Mouse (Mus musculus): ENCODE data around the gene Disp1. TPM values are rescaled to one million over a fixed set of nuclear protein-coding genes. Genes with fewer than 3 reads are reported as not detected.

The Disp1 gene
- total and polyA plus RNA-seq, 3 experiments: 3.4 to 11.3 (median 5.9) TPM

DNA sequence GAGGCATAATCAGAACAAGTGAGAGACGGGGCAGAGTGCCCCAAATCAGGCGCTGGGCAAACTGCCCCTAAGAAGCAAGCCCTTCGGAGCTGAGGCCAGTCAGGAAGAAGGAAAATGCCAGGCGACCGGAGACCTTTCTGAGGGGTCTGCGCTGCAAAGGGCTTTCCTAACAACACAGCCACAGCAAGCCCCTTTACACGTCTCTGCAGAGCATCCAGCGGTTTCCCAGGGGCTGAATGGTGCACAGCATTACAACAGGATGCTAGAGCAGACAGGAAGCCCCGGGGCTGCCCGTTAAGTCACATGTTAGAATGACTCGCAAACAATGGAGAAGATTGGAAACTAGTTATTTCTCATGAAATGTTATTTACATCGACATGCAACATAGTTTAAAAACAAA lies 53.5 kb downstream of the Disp1 start:
- no peak for TF ChIP-seq EP300 (IDR thresholded peaks at IDR 0.05; ENCODE audit: low read length)
- no peak for TF ChIP-seq BHLHE40 (IDR thresholded peaks at IDR 0.05; ENCODE audit: low read depth, low read length)
- no peak for TF ChIP-seq CHD2 (IDR thresholded peaks at IDR 0.05; ENCODE audit: low read length)
- no peak for TF ChIP-seq SMC3 (IDR thresholded peaks at IDR 0.05; ENCODE audit: low read depth, low read length)
- no peak for TF ChIP-seq E2F4 (IDR thresholded peaks at IDR 0.05; ENCODE audit: insufficient replicate concordance, low read depth, low read length)
- Histone ChIP-seq H3K4me1 (ENCODE audit: control insufficient read depth in 1 of 2, insufficient read depth in 2 of 2) (peaks cover 0 to 8% of the 10 kb centered on the region in 2 experiments; a peak in 2 of 4 replicates), H3K79me2 (replicated peaks; ENCODE audit: control insufficient read depth, extremely low read depth, insufficient read depth, poor library complexity, severe bottlenecking) (no peaks in the 10 kb centered on the region), H3K4me3 (replicated peaks in 1 of 3; ENCODE audit: low read depth in 2 of 3, low read length in 2 of 3, poor library complexity in 1 of 3) (no peak overlapping the region), H3K27me3 (replicated peaks) (no peaks in the 10 kb centered on the region), H3K9ac (ENCODE audit: insufficient read depth, low read depth) (no peak overlapping the region), H3K27ac (ENCODE audit: insufficient read depth, low read depth) (no peak overlapping the region), H3K36me3 (replicated peaks in 1 of 2; ENCODE audit: control insufficient read depth in 1 of 2, insufficient read depth in 1 of 2, low read length in 1 of 2) (peaks cover 3 to 62% of the 10 kb centered on the region in 2 experiments), H3K4me2 (ENCODE audit: insufficient read depth, low read depth, poor library complexity, severe bottlenecking) (no peak overlapping the region), H3K9me3 (replicated peaks; ENCODE audit: low read length) (no peaks in the 10 kb centered on the region)
- in situ Hi-C loops (cut with MboI; ENCODE audit: low pct_ligation_motif_present, low pct_unique_long_range_greater_than_20kb, low sequenced_read_pairs): no loop called here
- dilution Hi-C loops (cut with MboI; ENCODE audit: extremely low pct_ligation_motif_present, extremely low pct_unique_long_range_greater_than_20kb, low sequenced_read_pairs): no loop called here
- DNase-seq (ENCODE audit: extremely low read depth): no peak

DNA sequence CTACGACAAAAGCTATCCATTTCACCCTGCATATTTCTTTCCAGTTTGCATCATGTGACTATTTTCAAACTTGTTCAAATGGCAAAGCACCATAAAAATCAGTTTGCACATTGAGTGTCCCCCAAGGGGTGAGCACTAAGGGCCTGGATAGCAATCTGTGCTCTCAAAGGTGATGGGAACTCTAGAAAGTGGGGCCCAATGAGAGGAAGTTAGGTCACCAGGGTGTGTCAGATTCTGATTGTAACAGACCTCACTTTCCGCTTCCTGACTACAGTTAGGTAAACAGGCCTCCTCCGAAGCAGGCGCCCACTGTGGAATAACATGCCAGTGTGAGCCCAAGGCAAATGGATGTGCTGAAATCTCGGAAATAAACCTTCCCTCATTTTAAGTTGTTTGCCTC lies 54.6 kb downstream of the Disp1 start:
- no peak for DNase-seq (ENCODE audit: extremely low read depth)
- in situ Hi-C loops (cut with MboI; ENCODE audit: low pct_ligation_motif_present, low pct_unique_long_range_greater_than_20kb, low sequenced_read_pairs): no loop called here
- no peaks in the 10 kb centered on the region for H3K27me3 ChIP-seq (replicated peaks)
- H3K9me3 ChIP-seq (replicated peaks; ENCODE audit: low read length): no peaks in the 10 kb centered on the region
- H3K79me2 ChIP-seq (replicated peaks; ENCODE audit: control insufficient read depth, extremely low read depth, insufficient read depth, poor library complexity, severe bottlenecking): no peaks in the 10 kb centered on the region
- no peak overlapping the region for H3K9ac ChIP-seq (ENCODE audit: insufficient read depth, low read depth)
- TF ChIP-seq MEF2A (IDR thresholded peaks at IDR 0.05; ENCODE audit: borderline replicate concordance, low read depth, low read length) (no peak), MAFK (IDR thresholded peaks at IDR 0.05; ENCODE audit: insufficient replicate concordance, low read length) (no peak), POLR2AphosphoS2 (IDR thresholded peaks at IDR 0.05; ENCODE audit: low read depth, low read length) (no peak), RCOR1 (conservative IDR thresholded peaks at IDR 0.05; ENCODE audit: low read depth, low read length) (no peak), JUN (IDR thresholded peaks at IDR 0.05; ENCODE audit: insufficient read depth, low read depth, low read length) (no peak)
- dilution Hi-C loops (cut with MboI; ENCODE audit: extremely low pct_ligation_motif_present, extremely low pct_unique_long_range_greater_than_20kb, low sequenced_read_pairs): no loop called here
- no peak overlapping the region for H3K4me3 ChIP-seq (replicated peaks in 1 of 3; ENCODE audit: low read depth in 2 of 3, low read length in 2 of 3, poor library complexity in 1 of 3)
- H3K36me3 ChIP-seq (replicated peaks in 1 of 2; ENCODE audit: control insufficient read depth in 1 of 2, insufficient read depth in 1 of 2, low read length in 1 of 2): peaks cover 3 to 55% of the 10 kb centered on the region in 2 experiments
- H3K4me1 ChIP-seq (ENCODE audit: control insufficient read depth in 1 of 2, insufficient read depth in 2 of 2): peaks cover 4 to 8% of the 10 kb centered on the region in 2 experiments; a peak in 3 of 4 replicates
- H3K27ac ChIP-seq (ENCODE audit: insufficient read depth, low read depth): no peak overlapping the region
- no peak overlapping the region for H3K4me2 ChIP-seq (ENCODE audit: insufficient read depth, low read depth, poor library complexity, severe bottlenecking)

DNA sequence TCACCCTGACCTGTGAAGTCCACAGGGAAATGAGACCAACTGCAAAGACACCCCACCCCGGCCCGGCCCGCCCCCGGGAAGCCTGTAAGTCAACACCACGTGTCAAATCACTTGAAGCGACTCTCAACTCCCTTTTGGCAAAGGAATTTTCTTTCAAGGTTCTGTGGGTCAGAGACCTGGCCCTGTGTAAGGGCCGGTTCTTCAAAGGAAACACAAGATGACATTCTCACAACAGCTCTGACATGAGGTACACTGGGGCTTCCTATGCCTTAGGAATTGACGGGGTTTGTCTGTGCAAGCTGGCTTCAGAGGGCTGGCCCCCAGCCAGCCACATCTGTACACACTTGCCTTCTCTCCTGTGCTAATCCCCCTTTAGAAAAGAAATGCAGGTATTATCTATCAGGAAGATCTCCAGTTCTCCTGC lies 56.7 kb downstream of the Disp1 start:
- Histone ChIP-seq H3K27ac (ENCODE audit: insufficient read depth, low read depth) (no peak overlapping the region), H3K4me2 (ENCODE audit: insufficient read depth, low read depth, poor library complexity, severe bottlenecking) (no peak overlapping the region), H3K36me3 (replicated peaks in 1 of 2; ENCODE audit: control insufficient read depth in 1 of 2, insufficient read depth in 1 of 2, low read length in 1 of 2) (peaks cover 3 to 47% of the 10 kb centered on the region in 2 experiments), H3K4me3 (replicated peaks in 1 of 3; ENCODE audit: low read depth in 2 of 3, low read length in 2 of 3, poor library complexity in 1 of 3) (no peak overlapping the region), H3K9me3 (replicated peaks; ENCODE audit: low read length) (no peaks in the 10 kb centered on the region), H3K79me2 (replicated peaks; ENCODE audit: control insufficient read depth, extremely low read depth, insufficient read depth, poor library complexity, severe bottlenecking) (no peaks in the 10 kb centered on the region), H3K4me1 (ENCODE audit: control insufficient read depth in 1 of 2, insufficient read depth in 2 of 2) (peaks cover 4 to 5% of the 10 kb centered on the region in 2 experiments; a peak in 3 of 4 replicates), H3K27me3 (replicated peaks) (no peaks in the 10 kb centered on the region), H3K9ac (ENCODE audit: insufficient read depth, low read depth) (no peak overlapping the region)
- no peak for DNase-seq (ENCODE audit: extremely low read depth)
- TF ChIP-seq POLR2AphosphoS2 (IDR thresholded peaks at IDR 0.05; ENCODE audit: low read depth, low read length) (no peak), RCOR1 (conservative IDR thresholded peaks at IDR 0.05; ENCODE audit: low read depth, low read length) (no peak), KAT2A (IDR thresholded peaks at IDR 0.05; ENCODE audit: insufficient replicate concordance, low read length) (no peak), HCFC1 (IDR thresholded peaks at IDR 0.05; ENCODE audit: low read depth, low read length) (no peak), PAX5 (IDR thresholded peaks at IDR 0.05; ENCODE audit: low read length) (no peak), USF1 (IDR thresholded peaks at IDR 0.05; ENCODE audit: low read depth, low read length) (no peak), IRF4 (IDR thresholded peaks at IDR 0.05; ENCODE audit: low read depth, low read length) (no peak)
- dilution Hi-C loops (cut with MboI; ENCODE audit: extremely low pct_ligation_motif_present, extremely low pct_unique_long_range_greater_than_20kb, low sequenced_read_pairs) (no loop called here), in situ Hi-C loops (cut with MboI; ENCODE audit: low pct_ligation_motif_present, low pct_unique_long_range_greater_than_20kb, low sequenced_read_pairs) (no loop called here)
